Mouse (Mus musculus): ENCODE measurements around the gene Gabarapl2.
A peak's percentile ranks its signal among the peaks of the same experiment; 100 is the strongest.

GRCm38 (mm10) chr8:111919663-111920062 lies 20.8 kb upstream of the Gabarapl2 start:
- peak; percentile 35 for TF ChIP-seq CTCF (IDR thresholded peaks at IDR 0.05)
- no peak for TF ChIP-seq POLR2A (IDR thresholded peaks at IDR 0.05; ENCODE audit: insufficient read depth, low read depth, low read length)

All from heart, adult 2 months (tissue).